Mouse (Mus musculus) erythroid progenitor cell, adult 5-6 weeks (primary cell): ENCODE measurements around the gene Tmem102. TPM values are rescaled to one million over a fixed set of nuclear protein-coding genes. Genes with fewer than 3 reads are reported as not detected.

ENCODE experiments used
- ATAC-seq: replicated peaks from 2 replicates; pipeline ENCODE4 v1.8.0; 2016; ENCODE audit warnings: moderate number of reproducible peaks, mild to moderate bottlenecking, moderate TSS enrichment, inconsistent platforms; ENCODE audit not compliant: poor library complexity, low FRiP score, severe bottlenecking
- total RNA-seq, 2 experiments: library from RNA; stranded (forward) in 1 of 2; stranded (reverse) in 1 of 2; fragments of 150-400 nt in 1 of 2; fragments of 186-747, 209-891 nt in 1 of 2; gene quantifications; 2 replicates each; pipeline versions ENCODE4 v1.2.3 to v1.2.4; 2015 to 2017; ENCODE audit warnings: low replicate concordance in 2 of 2

Tmem102 gene
- total RNA-seq (2015; ENCODE audit: low replicate concordance) (not detected in 2 replicates), total RNA-seq (2017; ENCODE audit: low replicate concordance) (not detected in 2 replicates)

DNA sequence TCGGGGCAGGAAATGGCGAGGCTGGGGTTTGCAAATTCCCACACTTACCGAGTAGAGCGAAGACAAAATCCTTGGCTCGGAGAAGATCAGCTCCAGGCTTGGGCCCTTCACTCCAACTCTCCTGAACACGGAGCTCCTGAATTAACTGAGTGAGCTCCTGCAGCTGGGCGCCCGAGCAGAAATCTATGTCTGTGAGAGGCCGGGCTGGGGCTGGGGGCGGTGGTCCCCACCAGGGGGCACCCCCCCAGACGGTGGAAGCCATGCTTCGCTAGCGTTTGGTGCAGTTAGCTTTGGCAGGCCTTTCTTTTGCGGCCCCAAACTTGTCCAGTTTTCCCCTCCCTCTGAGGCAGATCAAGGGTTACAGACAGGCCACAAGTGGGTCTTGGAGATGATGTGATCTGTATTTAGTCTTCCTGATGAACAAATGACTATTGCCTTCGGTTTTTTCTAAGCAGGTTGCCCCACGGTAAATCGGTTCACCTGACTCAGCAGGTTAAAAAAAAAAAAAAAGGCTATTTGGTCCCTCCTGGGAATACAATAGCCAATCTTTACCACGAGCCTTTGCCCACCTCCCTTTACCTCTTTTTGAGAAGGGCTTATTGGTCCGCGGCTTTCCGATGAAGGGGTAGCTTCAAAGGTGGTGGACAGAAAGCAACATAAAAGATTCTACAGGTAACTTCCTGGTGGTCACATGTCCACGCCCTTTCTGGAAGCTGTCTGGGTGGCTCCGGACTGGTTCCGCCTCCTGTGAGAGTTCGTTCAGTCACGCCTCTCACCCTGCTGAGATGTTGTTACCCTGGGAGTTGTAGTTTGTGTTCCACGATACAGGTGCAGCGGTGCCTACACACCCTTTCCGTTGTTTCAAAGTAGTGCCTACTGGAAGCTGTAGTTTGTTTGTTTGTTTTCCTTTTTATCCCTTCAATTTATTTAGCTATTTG, at the start of gene Tmem102:
Gene Tmem102, minus strand, starts transcription at position 653 of the 938 bp plus-strand sequence.
- ATAC-seq, result no peak

DNA sequence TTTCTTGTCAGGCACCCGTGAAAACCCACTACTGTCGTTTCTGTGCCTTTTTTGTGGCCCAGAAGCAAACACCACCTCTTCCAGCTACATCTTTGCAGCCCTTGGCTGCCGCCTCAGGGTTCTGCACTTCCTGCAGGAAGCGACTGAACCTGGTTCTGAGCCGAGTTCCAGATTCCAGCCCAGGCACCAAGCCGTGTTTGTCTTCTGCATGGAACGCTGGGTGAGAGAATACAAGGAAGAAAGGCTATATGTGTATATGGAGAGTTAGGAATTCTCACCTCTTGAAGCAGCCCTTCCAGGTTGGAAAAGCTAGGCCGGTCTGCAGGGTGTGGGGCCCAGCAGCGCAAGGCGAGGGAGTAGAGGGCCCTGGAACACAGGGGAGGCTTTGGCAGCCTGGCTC, 49.3 kb upstream of the Tmem102 start:
- ATAC-seq, result 0 out of 2 replicates have a peak, but pooled peaks have one; percentile 7

DNA sequence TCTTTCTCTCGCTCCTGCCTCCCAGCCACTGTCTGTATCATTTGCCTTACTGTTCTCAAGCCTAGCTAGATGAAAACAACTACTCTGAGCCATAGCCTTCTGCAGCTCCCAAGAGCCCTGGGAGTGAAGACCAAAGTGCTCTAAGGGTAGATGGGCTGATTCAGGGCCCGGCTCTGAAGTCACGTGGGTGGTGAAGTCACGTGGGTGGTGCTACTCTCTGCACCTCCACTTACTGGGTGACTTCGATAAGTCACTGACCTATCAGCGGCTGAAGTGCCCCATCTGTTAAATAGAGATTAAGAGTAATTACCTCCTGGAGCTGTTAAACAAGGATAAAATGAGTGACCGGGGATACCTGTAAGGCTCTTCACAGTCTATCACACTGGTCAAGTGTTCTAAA, 48.6 kb upstream of the Tmem102 start:
- ATAC-seq, result peak; percentile 86

DNA sequence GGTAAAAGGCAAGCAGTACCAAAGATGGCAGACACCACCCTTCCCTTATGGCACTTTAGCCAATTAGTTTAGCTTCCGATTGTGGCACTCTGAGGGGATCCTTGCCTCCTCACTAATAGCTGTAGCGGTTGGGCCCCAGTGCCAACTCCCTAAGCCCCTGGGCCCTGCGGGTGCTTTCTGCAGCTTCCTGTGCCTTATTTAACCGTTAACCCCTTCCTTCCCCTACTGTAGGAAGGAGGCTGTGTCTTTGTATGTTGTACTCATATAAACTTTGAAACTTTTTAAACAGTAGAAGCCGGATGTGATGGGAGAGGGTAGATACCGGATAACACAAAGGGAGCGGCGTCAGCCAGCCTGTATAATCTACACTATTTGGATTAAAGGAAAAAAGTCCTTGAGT, 45.3 kb upstream of the Tmem102 start:
- no peak for ATAC-seq

DNA sequence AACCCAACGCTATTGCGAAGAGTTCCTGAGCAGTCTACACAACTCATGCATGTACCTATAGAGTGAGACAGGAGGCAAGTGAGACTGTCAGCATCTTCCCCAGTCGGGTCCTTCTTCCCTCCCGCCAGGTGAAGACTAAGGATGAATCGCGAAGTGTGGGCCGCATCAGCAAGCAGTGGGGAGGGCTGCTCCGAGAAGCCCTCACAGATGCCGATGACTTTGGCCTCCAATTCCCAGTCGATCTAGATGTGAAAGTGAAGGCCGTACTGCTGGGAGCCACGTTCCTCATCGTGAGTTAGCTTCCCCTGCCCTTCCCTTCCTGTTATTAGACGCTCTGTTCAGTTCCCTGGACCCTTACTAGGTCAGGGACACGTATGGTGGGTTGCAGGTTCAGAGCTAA, 44.5 kb upstream of the Tmem102 start:
- ATAC-seq, result no peak

DNA sequence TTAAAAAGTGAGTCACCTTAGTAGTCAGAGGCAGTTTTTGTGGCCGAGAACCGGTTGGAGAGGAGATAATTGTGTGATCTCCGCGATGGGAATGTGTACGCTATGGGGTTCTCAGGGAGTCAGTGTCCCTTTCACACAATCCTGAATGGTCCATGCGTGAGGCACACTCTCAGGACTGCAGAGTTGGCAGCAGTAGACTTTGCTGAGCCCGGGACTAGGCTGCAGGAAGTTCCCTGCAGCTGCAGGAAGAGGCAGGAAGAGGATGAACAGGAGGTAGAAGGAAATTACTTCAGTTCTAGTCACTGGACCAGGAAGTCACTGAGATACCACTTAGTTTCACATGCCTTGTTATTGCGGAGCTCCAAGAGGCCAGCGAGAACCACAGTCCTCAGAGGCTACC, 43.7 kb upstream of the Tmem102 start:
- ATAC-seq, result no peak

DNA sequence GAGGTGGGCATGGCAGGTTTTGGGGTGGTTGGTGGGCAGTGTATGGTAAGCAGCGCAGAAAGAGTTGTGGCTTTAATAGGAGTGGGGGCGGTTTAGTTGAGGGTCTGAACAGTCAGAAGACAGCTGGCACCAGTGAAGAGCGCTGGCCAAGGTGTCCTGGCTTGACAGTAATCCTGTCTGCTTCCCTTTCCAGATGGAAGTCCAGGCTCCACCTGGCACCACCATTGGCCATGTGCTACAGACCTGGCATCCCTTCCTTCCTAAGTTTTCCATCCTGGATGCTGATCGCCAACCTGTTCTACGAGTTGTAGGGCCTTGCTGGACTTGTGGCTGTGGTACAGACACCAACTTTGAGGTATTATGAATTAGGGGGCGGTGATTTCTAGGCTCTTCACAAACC, 42.6 kb upstream of the Tmem102 start:
- ATAC-seq, result no peak

DNA sequence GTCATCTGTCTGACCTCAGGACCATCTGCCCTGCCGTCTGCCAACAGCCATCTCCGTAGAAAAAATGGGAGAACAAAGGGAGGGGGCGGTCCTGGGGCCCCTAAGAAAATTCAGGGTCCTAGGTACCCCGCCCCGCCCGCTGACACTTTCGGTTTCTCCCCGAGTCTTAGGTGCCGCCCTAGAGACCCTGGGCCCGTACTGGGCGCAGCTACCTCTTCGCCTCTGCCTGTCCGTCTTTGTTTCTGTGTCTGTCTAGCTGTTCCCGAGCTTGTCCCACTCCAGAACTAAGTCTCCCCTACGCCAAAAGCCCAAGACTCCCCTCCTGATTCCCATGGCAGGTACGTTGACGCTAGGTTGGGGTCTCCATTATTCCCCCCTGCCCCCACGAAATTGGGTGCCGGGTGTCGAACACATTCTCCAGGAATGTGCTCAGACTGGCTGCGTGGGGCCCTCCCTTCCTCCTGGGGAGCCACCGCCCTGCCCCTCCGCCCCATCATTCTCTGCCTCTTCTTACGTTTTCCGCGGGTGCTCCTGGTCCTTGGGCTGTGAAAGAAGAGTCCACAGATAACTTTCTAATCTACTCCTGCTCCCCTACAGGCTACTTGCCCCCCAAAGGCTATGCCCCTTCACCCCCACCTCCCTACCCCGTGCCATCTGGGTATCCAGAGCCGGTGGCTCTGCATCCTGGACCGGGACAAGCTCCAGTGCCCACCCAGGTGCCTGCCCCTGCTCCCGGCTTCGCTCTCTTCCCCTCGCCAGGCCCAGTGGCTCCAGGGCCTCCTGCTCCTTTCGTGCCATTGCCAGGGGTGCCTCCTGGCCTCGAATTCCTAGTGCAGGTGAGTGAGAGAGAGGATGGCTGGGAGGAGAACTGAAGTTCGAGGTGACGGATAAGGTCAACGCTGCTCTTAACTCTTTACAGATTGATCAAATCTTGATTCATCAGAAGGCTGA, 41.6 kb upstream of the Tmem102 start:
- ATAC-seq, result peak; percentile 67

DNA sequence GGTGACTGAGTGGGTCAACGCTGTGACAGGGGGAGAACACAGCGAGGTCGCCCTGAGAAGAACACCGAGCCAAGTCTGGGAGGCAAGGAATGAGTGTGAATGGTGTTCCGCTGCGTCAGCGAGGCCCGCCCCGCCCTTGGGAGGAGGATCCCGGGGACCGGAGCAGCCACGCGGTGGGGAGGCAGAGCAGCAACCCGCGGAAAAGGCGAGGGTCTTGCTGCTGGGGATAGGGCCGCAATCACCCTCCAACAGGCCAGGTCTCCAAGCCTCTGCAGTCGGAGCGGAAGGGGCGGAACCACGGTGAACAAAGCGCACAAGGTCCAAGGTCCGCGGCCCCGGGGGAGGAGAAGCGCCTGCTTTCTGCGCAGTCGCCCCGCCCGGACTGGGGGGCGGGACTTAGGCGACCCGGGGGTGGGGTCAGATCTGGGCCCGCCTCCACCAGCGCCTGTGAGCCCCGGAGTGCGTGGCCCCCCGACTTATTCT, 40.8 kb upstream of the Tmem102 start, which contains the start of gene Plscr3:
Gene Plscr3, plus strand, starts transcription at position 179 of the 483 bp plus-strand sequence.
- peak; percentile 90 for ATAC-seq

DNA sequence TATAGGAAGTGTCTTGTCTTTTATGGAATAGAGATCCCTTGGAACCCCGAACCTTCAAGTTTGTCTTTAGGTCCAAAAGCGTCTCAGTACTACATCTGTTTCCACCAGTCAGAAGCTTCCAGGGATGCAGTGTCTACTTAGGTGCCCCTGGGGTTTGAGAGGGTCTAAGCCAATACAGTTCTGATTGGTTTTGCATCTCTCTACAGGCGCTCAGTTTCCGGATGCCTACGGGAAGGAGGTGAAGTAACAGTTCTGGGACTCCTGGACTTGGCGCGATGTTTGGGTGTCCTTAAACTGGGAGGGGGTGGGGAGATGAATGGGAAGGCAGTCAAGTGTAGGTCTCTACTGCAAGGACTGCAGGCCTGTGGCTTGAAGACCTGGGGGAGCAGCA, 33.3 kb upstream of the Tmem102 start:
- peak; percentile 20 for ATAC-seq

DNA sequence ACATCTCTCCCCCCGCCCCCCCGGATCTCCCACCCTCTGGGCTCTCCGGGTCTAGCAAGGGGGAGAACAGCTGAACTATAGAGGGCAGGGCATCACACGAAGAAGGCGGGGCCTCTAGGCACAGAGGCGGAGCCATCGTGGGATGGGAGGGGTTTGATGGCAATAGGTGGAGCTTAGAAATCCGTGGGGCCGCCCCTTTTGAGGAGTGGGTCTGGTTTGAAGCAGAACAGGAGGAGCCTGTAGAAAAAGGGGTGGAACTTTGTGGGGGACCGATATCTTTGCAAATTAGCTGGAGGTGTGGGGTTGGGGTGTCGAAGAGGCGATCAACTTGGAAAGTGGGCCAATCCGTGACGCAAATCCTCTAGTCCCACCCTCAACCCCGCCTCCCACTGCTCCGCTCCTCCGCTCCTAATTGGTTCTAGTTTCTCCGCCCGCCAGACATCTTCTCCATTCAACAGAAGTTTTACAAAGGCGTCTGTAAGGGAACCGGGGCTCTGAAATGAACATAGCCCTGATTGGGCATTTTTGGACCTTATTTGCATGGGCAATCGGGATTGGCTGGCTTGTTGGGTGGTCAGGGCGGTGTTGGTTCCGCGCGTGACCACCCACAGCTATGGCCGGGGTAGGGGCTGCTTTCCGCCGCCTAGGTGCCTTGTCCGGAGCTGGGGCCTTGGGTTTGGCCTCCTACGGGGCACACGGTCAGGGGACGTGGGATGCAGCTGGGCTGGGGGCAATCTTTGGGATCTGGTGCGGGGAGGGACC, 32.7 kb upstream of the Tmem102 start, which contains the start of gene Tmem256:
Gene Tmem256, plus strand, starts transcription at position 563 of the 762 bp plus-strand sequence.
- peak; percentile 87 for ATAC-seq

DNA sequence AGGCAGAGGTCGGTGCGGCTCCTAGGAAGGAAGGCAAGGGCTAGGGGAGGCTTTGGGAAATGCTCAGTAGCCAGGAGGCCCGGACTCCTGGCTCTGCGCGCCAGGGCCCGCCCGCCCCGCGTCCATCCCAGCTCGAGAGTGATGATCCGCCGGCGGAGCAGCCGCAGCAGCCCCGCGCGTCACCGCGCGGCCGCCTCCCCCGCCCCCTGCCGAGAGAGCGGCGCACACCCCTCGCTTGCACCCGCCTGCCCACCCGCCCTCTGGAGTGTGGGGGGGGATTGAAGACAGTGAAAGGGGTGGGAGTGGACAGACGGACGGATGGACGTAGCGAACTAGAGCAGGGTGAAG, 32.2 kb upstream of the Tmem102 start, which contains the start of gene Nlgn2:
Gene Nlgn2, minus strand, starts transcription at position 181 of the 348 bp plus-strand sequence.
- peak; percentile 2; the same call in 1 of the 2 replicates for ATAC-seq

DNA sequence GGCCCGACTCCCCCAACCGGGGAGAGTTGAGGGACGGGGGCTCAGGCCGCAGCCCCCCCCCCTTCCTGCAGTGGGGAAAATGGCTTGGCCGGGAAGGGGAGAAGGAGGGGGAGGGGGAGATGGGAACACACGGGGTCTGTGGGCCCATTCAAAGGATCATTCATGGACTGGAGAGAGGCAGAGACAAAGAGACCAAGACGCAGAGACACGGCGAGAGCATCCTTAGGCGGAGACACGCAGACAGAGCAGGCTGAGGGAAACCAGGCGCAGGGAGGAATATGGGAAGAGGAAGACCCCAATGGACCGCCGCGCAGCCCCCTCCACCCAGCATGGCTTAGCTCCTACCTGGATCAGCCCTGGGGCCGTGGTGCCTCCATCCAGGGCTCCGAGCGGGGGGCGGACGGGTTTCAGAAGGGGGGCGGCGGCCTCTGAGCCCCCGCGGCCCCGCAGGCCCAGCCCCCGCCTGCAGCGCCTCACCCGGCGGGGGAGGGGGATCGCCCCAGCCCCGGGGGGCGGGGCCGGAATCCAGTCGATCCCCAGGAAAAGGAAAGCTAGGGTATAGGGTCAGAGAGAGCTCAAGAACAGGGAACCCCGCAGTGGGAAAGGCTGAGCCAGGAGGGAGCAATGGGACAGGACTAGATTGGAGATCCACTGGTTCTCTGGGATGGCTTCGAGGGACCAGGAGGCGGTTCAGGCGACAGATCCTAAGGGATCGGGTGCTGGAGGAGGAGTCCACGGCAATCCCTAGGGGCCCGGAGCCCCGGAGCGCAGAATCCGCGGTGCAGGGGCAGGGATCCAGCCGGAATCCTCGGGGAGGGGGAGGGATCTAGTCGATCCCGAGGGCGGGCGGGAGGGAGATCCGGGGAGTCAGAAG, 31.5 kb upstream of the Tmem102 start:
- no peak for ATAC-seq

DNA sequence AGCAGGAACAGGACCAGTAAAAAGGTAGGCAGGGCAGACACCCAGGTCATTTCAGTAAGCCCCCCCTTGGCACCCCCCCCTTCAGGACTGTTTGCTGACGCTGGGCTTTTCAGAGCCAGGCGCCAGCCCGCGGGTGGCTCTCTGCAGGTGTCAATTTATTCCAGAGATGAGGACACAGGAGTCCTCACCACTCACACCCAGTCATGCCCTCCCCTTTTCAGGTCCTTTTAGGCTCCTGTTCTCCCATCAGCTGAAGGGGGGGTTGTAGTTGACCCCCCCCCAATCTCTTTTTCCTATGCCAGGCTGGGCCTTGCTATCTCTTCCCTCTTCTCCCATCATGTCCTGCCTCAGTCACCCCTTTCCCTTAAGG, 30.5 kb upstream of the Tmem102 start:
- no peak for ATAC-seq

DNA sequence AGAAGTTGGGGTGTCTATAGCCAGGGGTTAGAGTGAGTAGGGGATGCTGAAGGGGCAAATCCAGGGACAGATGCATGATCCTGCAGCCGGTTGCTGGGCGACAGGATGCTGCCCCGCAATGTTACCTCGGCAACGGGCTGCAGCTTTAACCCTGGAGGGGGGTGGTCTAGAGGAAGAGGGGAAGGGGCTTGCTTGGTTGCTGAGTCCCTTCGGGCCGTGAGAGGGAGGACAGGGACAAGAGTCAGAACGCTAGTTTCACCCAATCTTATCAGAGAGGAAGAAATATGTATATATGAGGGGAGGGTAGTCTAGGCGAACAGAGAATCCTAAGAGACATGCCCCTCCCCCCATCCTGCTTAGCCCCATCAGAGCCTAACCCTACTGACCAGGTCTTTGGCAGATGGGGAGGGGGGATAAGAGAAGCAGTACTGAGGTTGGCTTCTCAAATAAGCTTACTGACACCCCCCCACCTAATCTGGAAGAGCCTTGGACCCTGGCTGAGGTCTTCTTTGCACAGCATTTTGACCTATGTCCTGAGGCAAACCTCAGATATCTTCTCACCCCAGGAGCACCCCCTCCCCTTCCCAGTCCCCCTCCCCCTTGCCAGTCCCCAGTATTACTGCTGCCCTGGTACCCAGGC, 30.0 kb upstream of the Tmem102 start:
- no peak for ATAC-seq

DNA sequence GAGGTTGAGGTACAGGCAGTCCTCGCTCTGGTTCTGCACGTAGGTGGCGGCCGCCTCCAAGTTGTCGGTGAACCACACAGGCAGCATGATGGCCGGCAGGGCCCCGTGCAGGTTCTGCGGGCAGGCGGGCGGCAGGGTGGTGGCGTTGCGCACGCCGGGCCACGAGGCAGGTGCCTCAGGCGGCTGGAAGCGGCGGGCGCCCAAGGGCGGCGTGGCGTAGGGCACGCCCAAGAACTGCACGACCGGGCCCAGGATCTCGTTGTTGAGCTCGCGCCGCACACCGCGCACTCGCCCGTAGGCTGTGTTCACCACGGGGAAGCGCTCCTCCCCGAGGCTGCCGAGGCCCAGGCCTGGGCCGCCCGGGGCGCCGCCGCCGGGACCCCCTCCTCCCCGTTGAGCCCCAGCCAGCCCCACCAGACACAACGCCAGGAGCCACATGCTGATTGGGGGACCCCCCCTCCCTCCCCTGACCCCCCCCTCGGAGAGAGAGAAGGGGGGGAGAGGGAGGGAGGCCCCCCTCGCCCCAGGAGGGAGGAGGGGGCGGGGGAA, 28.7 kb upstream of the Tmem102 start:
- ATAC-seq, result peak; percentile 55

DNA sequence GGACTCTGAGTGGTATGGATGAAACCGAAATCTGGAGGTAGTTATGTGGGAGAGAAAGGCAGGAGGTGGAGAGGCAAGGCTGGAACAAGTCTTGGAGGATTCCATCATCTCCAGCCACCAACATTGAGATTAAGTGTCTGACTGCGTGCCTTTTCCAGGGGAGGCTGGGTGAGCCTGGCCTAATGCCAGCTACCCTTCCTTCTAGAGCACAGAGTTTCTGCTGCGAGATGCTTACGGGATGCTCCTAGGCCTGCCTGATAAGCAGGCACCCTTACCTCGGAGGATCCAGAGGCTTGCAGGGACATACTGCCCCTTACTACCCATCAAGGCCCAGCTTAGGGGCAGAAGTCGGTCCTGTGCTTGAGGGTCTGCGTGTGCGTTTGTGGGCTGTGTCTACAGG, 28.1 kb upstream of the Tmem102 start:
- no peak for ATAC-seq

DNA sequence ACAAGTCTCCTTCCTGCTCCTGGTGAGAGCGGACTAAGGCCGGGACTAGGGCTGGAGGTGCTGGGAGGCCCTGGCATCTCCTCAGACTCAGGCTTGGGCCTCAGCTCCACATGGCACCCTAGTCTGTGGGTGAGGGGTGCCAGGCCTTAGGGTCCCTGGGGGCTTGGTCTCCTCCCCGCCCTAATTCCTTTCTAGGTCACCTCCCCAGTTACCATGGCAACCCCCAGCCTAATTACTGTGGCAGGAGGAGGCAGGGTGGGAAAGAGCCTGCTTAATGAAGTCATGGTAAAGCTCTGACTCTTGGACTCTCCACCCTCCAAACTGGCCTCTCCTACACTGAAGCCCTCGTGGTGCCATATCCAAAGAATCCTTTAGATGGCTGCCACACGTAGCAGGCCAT, 23.4 kb upstream of the Tmem102 start:
- ATAC-seq, result no peak
